Mouse (Mus musculus): ENCODE measurements around the gene Rcn3. TPM values are rescaled to one million over a fixed set of nuclear protein-coding genes. Genes with fewer than 3 reads are reported as not detected.

Rcn3 gene
- polyA plus RNA-seq, 1 experiment from 2014 or later, result 93.8 TPM

MicroRNAs within 50 kb of the gene (microRNA counts, 519-probe panel; counts per million panel counts)
- 3,308 counts per million, percentile 41 among the panel's probes with 10 or more counts for microRNA mmu-miR-150

Small RNA genes lying within 50 kb of the gene (microRNA-seq; reads per million reads assigned to microRNA genes)
- gene Mir150 (37.2 reads per million, percentile 37 among the genes with 10 or more reads in this experiment), gene Mir5121 (7.2 reads per million, percentile 20 among the genes with 10 or more reads in this experiment)

Other genes with a start within 250 kb of the Rcn3 start
- gene Akt1s1, start 243.2 kb downstream of the Rcn3 start, polyA plus RNA-seq (2015; fragmentation: Nextera tagmentation; extraction: Ambion mirVana), result 86.8 and 93.7 TPM in 2 replicates
- 108 and 112 TPM in 2 replicates for gene Tbc1d17, start 243.1 kb downstream of the Rcn3 start, polyA plus RNA-seq (2015; fragmentation: Nextera tagmentation; extraction: Ambion mirVana)
- gene Pnkp, start 235.1 kb downstream of the Rcn3 start, polyA plus RNA-seq (2015; fragmentation: Nextera tagmentation; extraction: Ambion mirVana), result 34.1 and 35.8 TPM in 2 replicates
- gene Ptov1, start 222.4 kb downstream of the Rcn3 start, polyA plus RNA-seq (2015; fragmentation: Nextera tagmentation; extraction: Ambion mirVana), result 495 and 503 TPM in 2 replicates
- gene Med25, start 199.5 kb downstream of the Rcn3 start, polyA plus RNA-seq (2015; fragmentation: Nextera tagmentation; extraction: Ambion mirVana), result 142 and 147 TPM in 2 replicates
- gene Fuz, start 196.1 kb downstream of the Rcn3 start, polyA plus RNA-seq (2015; fragmentation: Nextera tagmentation; extraction: Ambion mirVana), result 19.3 and 19.8 TPM in 2 replicates
- gene Ap2a1, start 162.7 kb downstream of the Rcn3 start, polyA plus RNA-seq (2015; fragmentation: Nextera tagmentation; extraction: Ambion mirVana), result 105 and 108 TPM in 2 replicates
- gene Tsks, start 149.0 kb downstream of the Rcn3 start, polyA plus RNA-seq (2015; fragmentation: Nextera tagmentation; extraction: Ambion mirVana), result 0.17 TPM in 1 of 2 replicates, not detected in the other
- gene Cpt1c, start 117.4 kb downstream of the Rcn3 start, polyA plus RNA-seq (2015; fragmentation: Nextera tagmentation; extraction: Ambion mirVana), result 52.2 and 56.3 TPM in 2 replicates
- gene Prmt1, start 105.7 kb downstream of the Rcn3 start, polyA plus RNA-seq (2015; fragmentation: Nextera tagmentation; extraction: Ambion mirVana), result 681 and 687 TPM in 2 replicates
- 66.7 and 68.3 TPM in 2 replicates for gene Irf3, start 94.6 kb downstream of the Rcn3 start, polyA plus RNA-seq (2015; fragmentation: Nextera tagmentation; extraction: Ambion mirVana)
- 16.2 and 19.7 TPM in 2 replicates for gene Bcl2l12, start 93.5 kb downstream of the Rcn3 start, polyA plus RNA-seq (2015; fragmentation: Nextera tagmentation; extraction: Ambion mirVana)
- gene Scaf1, start 75.9 kb downstream of the Rcn3 start, polyA plus RNA-seq (2015; fragmentation: Nextera tagmentation; extraction: Ambion mirVana), result 42.4 and 45.2 TPM in 2 replicates
- gene Rras, start 74.3 kb downstream of the Rcn3 start, polyA plus RNA-seq (2015; fragmentation: Nextera tagmentation; extraction: Ambion mirVana), result 11.5 and 15.4 TPM in 2 replicates
- 13.8 and 14.5 TPM in 2 replicates for gene Prr12, start 39.3 kb downstream of the Rcn3 start, polyA plus RNA-seq (2015; fragmentation: Nextera tagmentation; extraction: Ambion mirVana)
- gene Nosip, start 29.8 kb downstream of the Rcn3 start, polyA plus RNA-seq (2015; fragmentation: Nextera tagmentation; extraction: Ambion mirVana), result 58.0 and 58.5 TPM in 2 replicates
- gene Prrg2, start 29.5 kb downstream of the Rcn3 start, polyA plus RNA-seq (2015; fragmentation: Nextera tagmentation; extraction: Ambion mirVana), result 14.8 and 17.1 TPM in 2 replicates
- gene Fcgrt, start 11.6 kb upstream of the Rcn3 start, polyA plus RNA-seq (2015; fragmentation: Nextera tagmentation; extraction: Ambion mirVana), result 26.9 and 28.3 TPM in 2 replicates
- gene Rps11, start 32.2 kb upstream of the Rcn3 start, polyA plus RNA-seq (2015; fragmentation: Nextera tagmentation; extraction: Ambion mirVana), result 994 and 999 TPM in 2 replicates
- gene Rpl13a, start 36.5 kb upstream of the Rcn3 start, polyA plus RNA-seq (2015; fragmentation: Nextera tagmentation; extraction: Ambion mirVana), result 770 and 846 TPM in 2 replicates
- gene Gm45713, start 44.0 kb upstream of the Rcn3 start, polyA plus RNA-seq (2015; fragmentation: Nextera tagmentation; extraction: Ambion mirVana), result 0.14 TPM in 1 of 2 replicates, not detected in the other
- 1.4 and 1.6 TPM in 2 replicates for gene Flt3l, start 44.2 kb upstream of the Rcn3 start, polyA plus RNA-seq (2015; fragmentation: Nextera tagmentation; extraction: Ambion mirVana)
- gene Pih1d1, start 62.1 kb upstream of the Rcn3 start, polyA plus RNA-seq (2015; fragmentation: Nextera tagmentation; extraction: Ambion mirVana), result 85.6 and 94.4 TPM in 2 replicates
- 23.7 and 24.5 TPM in 2 replicates for gene Aldh16a1, start 62.4 kb upstream of the Rcn3 start, polyA plus RNA-seq (2015; fragmentation: Nextera tagmentation; extraction: Ambion mirVana)
- 0.42 and 0.62 TPM in 2 replicates for gene Slc17a7, start 71.7 kb upstream of the Rcn3 start, polyA plus RNA-seq (2015; fragmentation: Nextera tagmentation; extraction: Ambion mirVana)
- gene Gfy, start 87.3 kb upstream of the Rcn3 start, polyA plus RNA-seq (2015; fragmentation: Nextera tagmentation; extraction: Ambion mirVana), result not detected in 2 replicates
- 0.66 TPM in 1 of 2 replicates, not detected in the other for gene Pth2, start 88.8 kb upstream of the Rcn3 start, polyA plus RNA-seq (2015; fragmentation: Nextera tagmentation; extraction: Ambion mirVana)
- gene Ccdc155, start 112.7 kb upstream of the Rcn3 start, polyA plus RNA-seq (2015; fragmentation: Nextera tagmentation; extraction: Ambion mirVana), result 0.49 and 0.54 TPM in 2 replicates
- gene Dkkl1, start 119.9 kb upstream of the Rcn3 start, polyA plus RNA-seq (2015; fragmentation: Nextera tagmentation; extraction: Ambion mirVana), result 5.6 and 5.7 TPM in 2 replicates
- 78.6 and 79.2 TPM in 2 replicates for gene Tead2, start 123.5 kb upstream of the Rcn3 start, polyA plus RNA-seq (2015; fragmentation: Nextera tagmentation; extraction: Ambion mirVana)
- 0.96 and 1.7 TPM in 2 replicates for gene Cd37, start 146.9 kb upstream of the Rcn3 start, polyA plus RNA-seq (2015; fragmentation: Nextera tagmentation; extraction: Ambion mirVana)
- gene Slc6a16, start 148.9 kb upstream of the Rcn3 start, polyA plus RNA-seq (2015; fragmentation: Nextera tagmentation; extraction: Ambion mirVana), result 0.18 and 0.38 TPM in 2 replicates
- gene Slc6a21, start 185.3 kb upstream of the Rcn3 start, polyA plus RNA-seq (2015; fragmentation: Nextera tagmentation; extraction: Ambion mirVana), result not detected in 2 replicates
- gene Trpm4, start 241.6 kb upstream of the Rcn3 start, polyA plus RNA-seq (2015; fragmentation: Nextera tagmentation; extraction: Ambion mirVana), result 7.3 and 8.9 TPM in 2 replicates
- 0.31 TPM in 2 replicates for gene Hrc, start 243.1 kb upstream of the Rcn3 start, polyA plus RNA-seq (2015; fragmentation: Nextera tagmentation; extraction: Ambion mirVana)

Data from hindbrain, embryonic 13.5 days (tissue).